Mouse (Mus musculus) lung, embryonic 16.5 days (tissue): ENCODE measurements around the gene Gm28729. TPM values are rescaled to one million over a fixed set of nuclear protein-coding genes. Genes with fewer than 3 reads are reported as not detected.
A peak's percentile ranks its signal among the peaks of the same experiment; 100 is the strongest.
"Not testable (repeated sequence)": the region's sequence is repeated elsewhere in the genome, so short reads cannot be mapped to it uniquely, and the experiment has no call there.

Source experiments
- ATAC-seq: fragments of 200-750 bp; cut with Nextera tagmentation; 2 replicates; pipeline ENCODE4 v1.8.0; 2017; ENCODE audit warnings: low read depth, mild to moderate bottlenecking, moderate library complexity
- H3K27ac ChIP-seq: fragments of 300-500 bp; sonication (generic); 2 replicates; pipeline ENCODE4 v1.5.1; 2014; ENCODE audit warnings: mild to moderate bottlenecking, control low read depth, low read length
- H3K27me3 ChIP-seq: fragments of 300-500 bp; sonication (generic); 2 replicates; pipeline ENCODE4 v1.6.1; 2014; ENCODE audit warnings: low read depth, low read length, mixed read lengths; ENCODE audit not compliant: control insufficient read depth, insufficient read depth
- H3K36me3 ChIP-seq: fragments of 300-500 bp; sonication (generic); 2 replicates; pipeline ENCODE4 v1.6.1; 2014; ENCODE audit warnings: low read length; ENCODE audit not compliant: control insufficient read depth, insufficient read depth
- H3K4me1 ChIP-seq: fragments of 300-500 bp; sonication (generic); replicated peaks from 2 replicates; pipeline ENCODE4 v1.6.1; 2014; ENCODE audit warnings: low read length, mixed read lengths; ENCODE audit not compliant: control insufficient read depth, insufficient read depth
- H3K4me2 ChIP-seq: fragments of 300-500 bp; sonication (generic); 2 replicates; pipeline ENCODE4 v1.6.1; 2014; ENCODE audit warnings: low read depth, low read length, control low read depth
- H3K4me3 ChIP-seq: fragments of 300-500 bp; sonication (generic); 2 replicates; pipeline ENCODE4 v1.5.1; 2014; ENCODE audit warnings: mild to moderate bottlenecking, low read length, control low read depth
- H3K9ac ChIP-seq: fragments of 300-500 bp; sonication (generic); 2 replicates; pipeline ENCODE4 v1.6.1; 2014; ENCODE audit warnings: low read length, control low read depth
- H3K9me3 ChIP-seq: fragments of 300-500 bp; sonication (generic); 2 replicates; pipeline ENCODE4 v1.6.1; 2016; ENCODE audit warnings: low read length; ENCODE audit not compliant: control insufficient read depth
- WGBS: fragments of 180-500 bp; shearing (Covaris S2); extraction: QIAGEN DNeasy Blood & Tissue Kit; methylation state at CpG from one replicate; pipeline ENCODE4 v1.1.7; 2014; 5-methylcytosine and 5-hydroxymethylcytosine counted together
- polyA plus RNA-seq: library from polyadenylated mRNA; unstranded; fragments of >200 nt; fragmentation: Nextera tagmentation; extraction: Ambion mirVana; gene quantifications from 2 replicates; pipeline ENCODE4 v1.2.1, GENCODE M21; 2015

Gene Gm28729
- polyA plus RNA-seq, 1 experiment from 2014 or later: 1.7 TPM

- Histone ChIP-seq H3K27me3 (no peaks in the 10 kb centered on the region), H3K9me3 (no peaks in the 10 kb centered on the region), H3K4me1 (peaks cover 20% of the 10 kb centered on the region), H3K36me3 (no peaks in the 10 kb centered on the region), H3K4me2 (peak overlapping the region; percentile 34), H3K4me3 (no peak overlapping the region), H3K9ac (no peak overlapping the region; the same call in 1 of the 2 replicates), H3K27ac (peak overlapping the region; percentile 30; the same call in 1 of the 2 replicates)
- ATAC-seq: peak; percentile 55; the same call in 1 of the 2 replicates
- WGBS: 33% methylated on average over 11 of the region's 11 CpGs
These were observed 5.6 kb upstream of the Gm28729 start for GRCm38 (mm10) chr9:96530674-96531081.

- Histone ChIP-seq H3K4me1 (peaks cover 20% of the 10 kb centered on the region), H3K4me3 (no peak overlapping the region), H3K4me2 (peak overlapping the region; percentile 34; the same call in 1 of the 2 replicates), H3K36me3 (no peaks in the 10 kb centered on the region), H3K9ac (no peak overlapping the region), H3K9me3 (no peaks in the 10 kb centered on the region), H3K27ac (peak overlapping the region; percentile 21; the same call in 1 of the 2 replicates), H3K27me3 (no peaks in the 10 kb centered on the region)
- no peak for ATAC-seq
- 66% methylated on average over 10 of the region's 10 CpGs for WGBS
These were observed 5.1 kb upstream of the Gm28729 start for GRCm38 (mm10) chr9:96529961-96530673.

GRCm38 (mm10) chr9:96526011-96526410 is 947 bp upstream of the Gm28729 start:
- Histone ChIP-seq H3K27me3 (no peaks in the 10 kb centered on the region), H3K36me3 (no peaks in the 10 kb centered on the region)
- ATAC-seq: no peak

GRCm38 (mm10) chr9:96523148-96523547 is 1.9 kb downstream of the Gm28729 start:
- Histone ChIP-seq H3K4me1 (peaks cover 3% of the 10 kb centered on the region; the same call in 1 of the 2 replicates), H3K9me3 (no peaks in the 10 kb centered on the region), H3K27ac (no peak overlapping the region), H3K4me3 (no peak overlapping the region), H3K36me3 (no peaks in the 10 kb centered on the region), H3K27me3 (no peaks in the 10 kb centered on the region), H3K9ac (no peak overlapping the region), H3K4me2 (no peak overlapping the region)
- 85% methylated on average over 5 of the region's 5 CpGs for WGBS
- no peak for ATAC-seq

More at GRCm38 (mm10) chr9:96526011-96526410, 947 bp upstream of the Gm28729 start:
- Histone ChIP-seq H3K27ac (no peak overlapping the region), H3K4me1 (peaks cover 11% of the 10 kb centered on the region), H3K4me3 (no peak overlapping the region), H3K4me2 (no peak overlapping the region), H3K9me3 (no peaks in the 10 kb centered on the region), H3K9ac (no peak overlapping the region)
- WGBS: 73% methylated on average over 4 of the region's 4 CpGs

GRCm38 (mm10) chr9:96521574-96521973 is 3.5 kb downstream of the Gm28729 start:
- not testable (repeated sequence) for ATAC-seq, H3K9ac ChIP-seq, H3K4me2 ChIP-seq, H3K27ac ChIP-seq, H3K4me1 ChIP-seq, H3K4me3 ChIP-seq, H3K27me3 ChIP-seq, H3K36me3 ChIP-seq, H3K9me3 ChIP-seq
- WGBS: 77% methylated on average over 2 of the region's 2 CpGs

- H3K4me3 ChIP-seq: no peak overlapping the region
- H3K4me1 ChIP-seq: no peaks in the 10 kb centered on the region
- no peaks in the 10 kb centered on the region for H3K36me3 ChIP-seq
- WGBS: 30% methylated on average over 4 of the region's 4 CpGs
- H3K9ac ChIP-seq: no peak overlapping the region
- no peak for ATAC-seq
- H3K9me3 ChIP-seq: no peaks in the 10 kb centered on the region
- no peak overlapping the region for H3K27ac ChIP-seq
- H3K4me2 ChIP-seq: no peak overlapping the region
- H3K27me3 ChIP-seq: no peaks in the 10 kb centered on the region
These were observed 7.6 kb downstream of the Gm28729 start for GRCm38 (mm10) chr9:96517429-96517828.

GRCm38 (mm10) chr9:96516806-96517205 is 8.3 kb downstream of the Gm28729 start:
- no peaks in the 10 kb centered on the region for H3K9me3 ChIP-seq
- H3K27me3 ChIP-seq: no peaks in the 10 kb centered on the region
- no peak overlapping the region for H3K4me3 ChIP-seq
- no peak for ATAC-seq
- no peak overlapping the region for H3K27ac ChIP-seq
- H3K4me2 ChIP-seq: no peak overlapping the region
- no peak overlapping the region for H3K9ac ChIP-seq
- H3K4me1 ChIP-seq: no peaks in the 10 kb centered on the region
- 60% methylated on average over 3 of the region's 3 CpGs for WGBS
- no peaks in the 10 kb centered on the region for H3K36me3 ChIP-seq

GRCm38 (mm10) chr9:96515737-96516136 is 9.3 kb downstream of the Gm28729 start:
- Histone ChIP-seq H3K27me3 (no peaks in the 10 kb centered on the region), H3K4me1 (no peaks in the 10 kb centered on the region), H3K36me3 (no peaks in the 10 kb centered on the region), H3K9me3 (no peaks in the 10 kb centered on the region), H3K9ac (no peak overlapping the region), H3K4me2 (no peak overlapping the region), H3K4me3 (no peak overlapping the region), H3K27ac (no peak overlapping the region)
- no peak for ATAC-seq
- WGBS: 80% methylated on average over 5 of the region's 5 CpGs

GRCm38 (mm10) chr9:96514278-96514677 is 10.8 kb downstream of the Gm28729 start:
- no peaks in the 10 kb centered on the region for H3K9me3 ChIP-seq
- H3K4me2 ChIP-seq: no peak overlapping the region
- H3K9ac ChIP-seq: no peak overlapping the region
- 65% methylated on average over 5 of the region's 5 CpGs for WGBS
- ATAC-seq: no peak
- no peak overlapping the region for H3K27ac ChIP-seq
- no peak overlapping the region for H3K4me3 ChIP-seq
- H3K4me1 ChIP-seq: no peaks in the 10 kb centered on the region
- H3K36me3 ChIP-seq: no peaks in the 10 kb centered on the region
- no peaks in the 10 kb centered on the region for H3K27me3 ChIP-seq
